Mouse (Mus musculus) layer of hippocampus, adult 18-20 months (tissue): Measurements from ENCODE around the gene Clip4. TPM values are rescaled to one million over a fixed set of nuclear protein-coding genes. Genes with fewer than 3 reads are reported as not detected.
"Not testable (repeated sequence)": the region's sequence is repeated elsewhere in the genome, so short reads cannot be mapped to it uniquely, and the experiment has no call there.

Source experiments
- DNase-seq, 2 experiments: peaks; one replicate each; pipeline ENCODE4 v3.0.0; 2022; ENCODE audit warnings: low spot score in 2 of 2
- long read RNA-seq: library from polyadenylated mRNA; stranded (forward); transcript quantifications from one replicate; pipeline ENCODE4 v2.0.0, GENCODE M21; 2021
- total RNA-seq, 2 experiments: library from RNA; stranded (reverse); gene quantifications; 2 replicates each; pipeline ENCODE4 v1.2.3; 2021

Gene Clip4
- total RNA-seq: 10 to 100 TPM; 78.4 to 89.6 TPM
- long read RNA-seq, partial matches to known transcripts: 9 of 57 reads
- long read RNA-seq, other reads (novel, unspliced or antisense): 48 of 57 reads

GRCm38 (mm10) chr17:71768173-71768572 lies at the start of gene Clip4:
Gene Clip4 (plus strand): TSS chr17:71768473.
- not testable (repeated sequence) for DNase-seq

- DNase-seq: no peak
These were observed 47.8 kb upstream of the Clip4 start for GRCm38 (mm10) chr17:71720434-71720833.

GRCm38 (mm10) chr17:71721019-71721418 lies 47.3 kb upstream of the Clip4 start:
- DNase-seq: no peak

GRCm38 (mm10) chr17:71730655-71731054 lies 37.6 kb upstream of the Clip4 start:
- DNase-seq: no peak

- no peak for DNase-seq
These were observed 31.8 kb upstream of the Clip4 start for GRCm38 (mm10) chr17:71736442-71736841.

- DNase-seq: no peak
These were observed 26.1 kb upstream of the Clip4 start for GRCm38 (mm10) chr17:71742156-71742555.

GRCm38 (mm10) chr17:71742935-71743334 lies 25.3 kb upstream of the Clip4 start:
- peak; percentile 24 to 65 for DNase-seq

GRCm38 (mm10) chr17:71746114-71746513 lies 22.2 kb upstream of the Clip4 start:
- DNase-seq: no peak

GRCm38 (mm10) chr17:71747561-71747960 lies 20.7 kb upstream of the Clip4 start:
- DNase-seq: no peak

GRCm38 (mm10) chr17:71749616-71750168 lies 18.6 kb upstream of the Clip4 start:
- no peak for DNase-seq

- peak in 1 of 2 experiments; percentile 16 for DNase-seq
These were observed 15.4 kb upstream of the Clip4 start, which contains the start of gene Pcare for GRCm38 (mm10) chr17:71752831-71753230. Gene Pcare (minus strand): TSS chr17:71752894.

- DNase-seq: no peak
These were observed 7.7 kb upstream of the Clip4 start for GRCm38 (mm10) chr17:71760536-71760935.

GRCm38 (mm10) chr17:71769564-71769963 lies 1.3 kb downstream of the Clip4 start:
- DNase-seq: no peak

- no peak for DNase-seq
These were observed 2.4 kb downstream of the Clip4 start for GRCm38 (mm10) chr17:71770696-71771095.

GRCm38 (mm10) chr17:71774173-71774572 lies 5.9 kb downstream of the Clip4 start:
- no peak for DNase-seq

GRCm38 (mm10) chr17:71775279-71775678 lies 7.0 kb downstream of the Clip4 start:
- DNase-seq: no peak

GRCm38 (mm10) chr17:71778696-71779095 lies 10.4 kb downstream of the Clip4 start:
- DNase-seq: no peak

GRCm38 (mm10) chr17:71780490-71780889 lies 12.2 kb downstream of the Clip4 start:
- no peak for DNase-seq

GRCm38 (mm10) chr17:71780945-71781344 lies 12.7 kb downstream of the Clip4 start:
- peak; percentile 17 to 54 for DNase-seq

- peak; percentile 11 to 48 for DNase-seq
These were observed 14.0 kb downstream of the Clip4 start for GRCm38 (mm10) chr17:71782242-71782698.

- peak; percentile 40 to 65 for DNase-seq
These were observed 14.6 kb downstream of the Clip4 start for GRCm38 (mm10) chr17:71782699-71783365.

GRCm38 (mm10) chr17:71783366-71783735 lies 15.1 kb downstream of the Clip4 start:
- no peak for DNase-seq

GRCm38 (mm10) chr17:71786456-71786855 lies 18.2 kb downstream of the Clip4 start:
- no peak for DNase-seq
